Mouse (Mus musculus): Measurements from ENCODE around the gene Rnf126. TPM values are rescaled to one million over a fixed set of nuclear protein-coding genes. Genes with fewer than 3 reads are reported as not detected.

Rnf126 gene
- total RNA-seq, 2 experiments from 2014 or later = 18.4 to 55.6 TPM

GRCm38 (mm10) chr10:79735361-79735760 lies 31.4 kb downstream of the Rnf126 start:
- no peak for ATAC-seq (replicated peaks; ENCODE audit: poor library complexity)

- ATAC-seq (replicated peaks; ENCODE audit: poor library complexity) = no peak
These were observed 32.9 kb downstream of the Rnf126 start for GRCm38 (mm10) chr10:79733847-79734246.

- ATAC-seq (replicated peaks; ENCODE audit: poor library complexity) = peak; percentile 49
These were observed 34.3 kb downstream of the Rnf126 start for GRCm38 (mm10) chr10:79732500-79732899.

GRCm38 (mm10) chr10:79729357-79729965 lies 37.3 kb downstream of the Rnf126 start:
- ATAC-seq (replicated peaks; ENCODE audit: poor library complexity) = peak; percentile 2; the same call in 1 of the 2 replicates

- no peak for ATAC-seq (replicated peaks; ENCODE audit: poor library complexity)
These were observed 38.2 kb downstream of the Rnf126 start for GRCm38 (mm10) chr10:79728323-79729249.

GRCm38 (mm10) chr10:79726090-79726489 lies 40.7 kb downstream of the Rnf126 start:
- peak; percentile 88 for ATAC-seq (replicated peaks; ENCODE audit: poor library complexity)

- ATAC-seq (replicated peaks; ENCODE audit: poor library complexity) = no peak
These were observed 43.1 kb downstream of the Rnf126 start for GRCm38 (mm10) chr10:79723692-79724091.

GRCm38 (mm10) chr10:79723047-79723446 lies 43.7 kb downstream of the Rnf126 start:
- no peak for ATAC-seq (replicated peaks; ENCODE audit: poor library complexity)

GRCm38 (mm10) chr10:79721089-79721488 lies 45.7 kb downstream of the Rnf126 start:
- ATAC-seq (replicated peaks; ENCODE audit: poor library complexity) = no peak

GRCm38 (mm10) chr10:79717640-79718357 lies 49.0 kb downstream of the Rnf126 start:
- ATAC-seq (replicated peaks; ENCODE audit: poor library complexity) = peak; percentile 72

GRCm38 (mm10) chr10:79716988-79717355 lies 49.8 kb downstream of the Rnf126 start:
- no peak for ATAC-seq (replicated peaks; ENCODE audit: poor library complexity)

GRCm38 (mm10) chr10:79716254-79716987 lies 50.3 kb downstream of the Rnf126 start, which contains the start of gene Hcn2:
Gene Hcn2 (plus strand): TSS chr10:79716634.
- ATAC-seq (replicated peaks; ENCODE audit: poor library complexity) = no peak

- no peak for ATAC-seq (replicated peaks; ENCODE audit: poor library complexity)
These were observed 51.8 kb downstream of the Rnf126 start for GRCm38 (mm10) chr10:79714996-79715395.

- no peak for ATAC-seq (replicated peaks; ENCODE audit: poor library complexity)
These were observed 53.6 kb downstream of the Rnf126 start for GRCm38 (mm10) chr10:79713163-79713562.

GRCm38 (mm10) chr10:79712499-79713126 lies 54.1 kb downstream of the Rnf126 start:
- peak; percentile 83 for ATAC-seq (replicated peaks; ENCODE audit: poor library complexity)

GRCm38 (mm10) chr10:79712029-79712428 lies 54.7 kb downstream of the Rnf126 start:
- ATAC-seq (replicated peaks; ENCODE audit: poor library complexity) = peak; percentile 27; the same call in 1 of the 2 replicates

GRCm38 (mm10) chr10:79709307-79709706 lies 57.4 kb downstream of the Rnf126 start:
- no peak for ATAC-seq (replicated peaks; ENCODE audit: poor library complexity)

- no peak for ATAC-seq (replicated peaks; ENCODE audit: poor library complexity)
These were observed 58.1 kb downstream of the Rnf126 start for GRCm38 (mm10) chr10:79708668-79709067.
